Mouse (Mus musculus) bone marrow macrophage, adult 2 months (primary cell): Measurements from ENCODE around the gene Hspa2.

Experiments used
- CTCF ChIP-seq: IDR thresholded peaks from 2 replicates; pipeline ENCODE4 v1.5.1; 2012; ENCODE audit warnings: low read depth, mild to moderate bottlenecking, low read length, moderate library complexity
- POLR2A ChIP-seq: IDR thresholded peaks from 2 replicates; pipeline ENCODE4 v1.6.1; 2012; ENCODE audit warnings: mild to moderate bottlenecking, low read depth, low read length, borderline replicate concordance

GRCm38 (mm10) chr12:76418346-76418745, 14.4 kb downstream of the Hspa2 start:
- TF ChIP-seq CTCF (no peak), POLR2A (no peak)
